Mouse (Mus musculus) WW6 (cell line): ENCODE measurements around the gene Gm18596.
"Not testable (repeated sequence)": the region's sequence is repeated elsewhere in the genome, so short reads cannot be mapped to it uniquely, and the experiment has no call there.

Source experiments
- DNase-seq: peaks from one replicate; pipeline ENCODE4 v3.0.0-alpha.2; 2013; ENCODE audit warnings: low read depth, low spot score

Gm18596 gene

DNA sequence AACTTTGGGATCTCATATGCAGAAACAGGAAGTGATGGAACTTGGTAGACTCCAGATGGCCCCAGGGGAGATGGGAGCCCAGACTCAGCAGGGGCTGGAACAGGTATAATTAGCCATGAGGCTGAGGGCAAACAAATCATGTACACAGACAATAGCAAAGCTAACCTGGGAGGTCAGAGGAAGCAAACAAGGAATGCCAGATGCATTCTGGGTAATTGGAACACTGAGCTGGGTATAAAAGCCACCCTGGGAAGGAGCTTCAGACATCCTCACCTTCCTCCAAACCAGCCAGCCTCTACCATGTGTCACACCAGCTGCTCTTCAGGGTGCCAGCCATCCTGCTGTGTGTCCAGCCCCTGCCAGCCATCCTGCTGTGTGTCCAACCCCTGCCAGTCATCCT, 31.3 kb downstream of the Gm18596 start, which contains the start of gene Gm10024:
Gm10024 (plus strand) TSS at position 301 of the 400 bp plus-strand sequence.
- DNase-seq: not testable (repeated sequence)

DNA sequence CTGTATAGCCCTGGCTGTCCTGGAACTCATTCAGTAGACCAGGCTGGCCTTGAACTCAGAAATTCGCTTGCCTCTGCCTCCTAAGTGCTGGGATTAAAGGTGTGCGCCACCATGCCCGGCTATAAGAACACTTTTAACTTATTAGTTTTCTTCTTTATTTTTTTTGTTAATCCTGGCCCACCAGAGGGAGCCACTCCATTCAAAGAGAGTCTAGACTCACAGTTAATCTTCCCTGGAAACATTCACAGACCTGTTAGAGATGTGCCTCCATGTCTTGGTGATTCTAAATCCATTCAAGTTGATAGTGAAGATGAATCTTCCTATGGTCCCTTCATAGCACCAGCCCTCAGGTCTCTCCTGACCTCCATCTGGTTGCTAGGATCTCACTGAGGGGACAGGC, 32.6 kb downstream of the Gm18596 start:
- DNase-seq: no peak

DNA sequence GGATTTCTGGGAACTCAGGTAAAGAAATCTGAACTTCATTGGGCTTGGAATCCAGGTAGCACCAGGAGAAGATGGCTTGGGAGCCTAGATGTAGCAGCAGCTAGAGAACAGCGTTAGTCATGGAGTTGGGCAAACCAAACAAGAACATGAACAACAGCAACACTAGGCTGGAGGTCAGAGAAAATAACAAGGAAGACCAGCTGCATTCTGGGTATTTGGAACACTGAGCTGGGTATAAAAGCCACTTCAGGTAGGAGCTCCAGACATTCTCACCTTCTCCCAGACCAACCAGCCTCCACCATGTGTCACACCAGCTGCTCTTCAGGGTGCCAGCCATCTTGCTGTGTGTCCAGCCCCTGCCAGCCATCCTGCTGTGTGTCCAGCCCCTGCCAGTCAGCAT, 36.1 kb downstream of the Gm18596 start, which contains the start of gene Gm10272:
Gm10272 (plus strand) TSS at position 301 of the 400 bp plus-strand sequence.
- DNase-seq: no peak

DNA sequence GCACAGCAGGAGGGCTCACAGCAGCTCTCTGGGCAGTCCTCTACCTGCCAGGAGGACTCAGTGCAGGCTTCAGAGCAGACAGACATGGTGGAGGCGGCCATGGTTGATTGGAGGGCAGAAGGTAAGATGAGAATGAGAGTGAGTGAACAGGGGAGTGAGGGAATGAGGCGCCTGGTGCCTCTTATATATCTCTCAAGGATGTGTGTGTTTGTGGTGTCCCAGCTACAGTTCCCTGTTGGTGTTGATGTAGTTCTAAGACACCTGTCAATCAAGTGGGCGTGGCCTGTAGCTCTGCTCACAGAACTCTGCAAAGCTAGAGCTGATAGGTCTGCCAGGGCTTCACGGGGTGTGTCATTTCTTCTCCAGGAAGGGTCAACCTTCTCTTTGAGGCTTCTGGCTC, 45.3 kb downstream of the Gm18596 start, which contains the start of gene Gm9508:
Gm9508 (minus strand) TSS at position 101 of the 400 bp plus-strand sequence.
- DNase-seq: no peak
